Mouse (Mus musculus): Measurements from ENCODE around the gene Lmo7. TPM values are rescaled to one million over a fixed set of nuclear protein-coding genes. Genes with fewer than 3 reads are reported as not detected.

Lmo7 gene
- polyA plus RNA-seq, 1 experiment from 2014 or later, result 3.8 TPM

- DNase-seq (ENCODE audit: low spot score), result no peak
- Histone ChIP-seq H3K4me2 (no peak overlapping the region), H3K4me1 (replicated peaks; ENCODE audit: control insufficient read depth, insufficient read depth, low read length) (no peaks in the 10 kb centered on the region), H3K4me3 (ENCODE audit: low read depth, low read length) (no peak overlapping the region), H3K9me3 (ENCODE audit: control insufficient read depth, low read length) (no peaks in the 10 kb centered on the region), H3K9ac (ENCODE audit: low read depth, low read length) (no peak overlapping the region), H3K36me3 (ENCODE audit: control insufficient read depth, insufficient read depth, low read length) (no peaks in the 10 kb centered on the region), H3K27me3 (replicated peaks; ENCODE audit: control insufficient read depth, insufficient read depth, low read length) (no peaks in the 10 kb centered on the region), H3K27ac (ENCODE audit: low read depth, low read length) (no peak overlapping the region)
- WGBS, result 87% methylated on average over 11 of the region's 11 CpGs
- no peak for ATAC-seq (replicated peaks; ENCODE audit: low FRiP score)
Measured at GRCm38 (mm10) chr14:101976021-101976685, 246.4 kb downstream of the Lmo7 start.

Other genes with a start within 250 kb of the Lmo7 start
- gene Tbc1d4, start 120.8 kb upstream of the Lmo7 start, polyA plus RNA-seq (2014; fragmentation: Nextera tagmentation; extraction: Ambion mirVana), result 4.0 and 4.8 TPM in 2 replicates
- gene Commd6, start 89.3 kb upstream of the Lmo7 start, polyA plus RNA-seq (2014; fragmentation: Nextera tagmentation; extraction: Ambion mirVana), result 77.6 and 83.5 TPM in 2 replicates
- 184 and 187 TPM in 2 replicates for gene Uchl3, start 76.0 kb upstream of the Lmo7 start, polyA plus RNA-seq (2014; fragmentation: Nextera tagmentation; extraction: Ambion mirVana)
- not detected in 2 replicates for gene Gm9922, start 143 bp upstream of the Lmo7 start, polyA plus RNA-seq (2014; fragmentation: Nextera tagmentation; extraction: Ambion mirVana)

Data from liver, embryonic 11.5 days (tissue).